Mouse (Mus musculus) small intestine, adult 10 weeks (tissue): ENCODE results near the gene Mapt. TPM values are rescaled to one million over a fixed set of nuclear protein-coding genes. Genes with fewer than 3 reads are reported as not detected.

Experiments used
- polyA plus RNA-seq: library from polyadenylated mRNA; stranded (reverse); fragments of 350-450 nt; fragmentation: Illumina TruSeq; extraction: RNeasy Lipid Tissue Mini Kit (QIAGEN cat#74804); gene quantifications from one replicate; pipeline ENCODE4 v1.2.3, GENCODE M21; 2014; ENCODE audit warnings: low replicate concordance

Gene Mapt
- 0.41 TPM for polyA plus RNA-seq

GRCm38 (mm10) chr11:104231041-104231911, at the start of gene Mapt:
Gene Mapt (plus strand): TSS chr11:104231390.

GRCm38 (mm10) chr11:104186135-104186836, 44.9 kb upstream of the Mapt start, which contains the start of gene Sppl2c:
Gene Sppl2c (plus strand): TSS chr11:104186327.

Other genes with a start within 250 kb of the Mapt start
- gene Crhr1, start 98.5 kb upstream of the Mapt start, polyA plus RNA-seq = not detected
- gene Sppl2c, start 45.1 kb upstream of the Mapt start, polyA plus RNA-seq = not detected
- 15.9 TPM for gene Kansl1, start 237.5 kb downstream of the Mapt start, polyA plus RNA-seq